Mouse (Mus musculus) ES-E14 (cell line): ENCODE results near the gene Dppa4.

ENCODE experiments used
- CHD2 ChIP-seq: IDR thresholded peaks from 2 replicates; pipeline ENCODE4 v1.6.1; 2014; ENCODE audit warnings: mild to moderate bottlenecking, low read depth, low read length, inconsistent platforms
- HCFC1 ChIP-seq: IDR thresholded peaks from 2 replicates; pipeline ENCODE4 v1.6.1; 2012; ENCODE audit warnings: low read length, inconsistent platforms, borderline replicate concordance; ENCODE audit not compliant: insufficient read depth
- MAFK ChIP-seq: IDR thresholded peaks from 2 replicates; pipeline ENCODE4 v1.6.1; 2014; ENCODE audit warnings: mild to moderate bottlenecking, low read depth, low read length, inconsistent platforms; ENCODE audit not compliant: insufficient read depth
- ZC3H11A ChIP-seq: IDR thresholded peaks from 2 replicates; pipeline ENCODE4 v1.6.1; 2012; ENCODE audit warnings: low read depth, mild to moderate bottlenecking, inconsistent platforms, low read length, borderline replicate concordance

DNA sequence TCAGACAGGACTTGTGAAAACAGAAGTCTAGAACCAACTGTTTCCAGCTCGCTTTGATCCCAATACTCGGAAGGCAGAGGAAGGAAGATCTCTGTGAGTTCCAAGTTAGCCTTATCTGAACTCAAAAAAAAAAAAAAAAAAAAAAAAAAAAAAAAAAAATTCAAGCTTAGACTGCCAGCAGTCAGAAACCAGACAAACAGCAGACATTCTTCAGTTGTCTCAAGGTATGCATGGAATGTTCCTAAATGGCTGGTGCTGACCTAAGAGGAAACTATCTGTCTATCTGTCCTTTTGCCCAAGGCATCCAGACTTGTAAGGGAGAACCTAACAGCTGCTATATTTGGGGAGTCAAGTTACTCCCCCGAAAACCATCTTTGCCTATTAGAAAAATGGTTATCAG, 20.4 kb downstream of the Dppa4 start:
- TF ChIP-seq CHD2, result no peak
- no peak for TF ChIP-seq ZC3H11A
- no peak for TF ChIP-seq MAFK
- TF ChIP-seq HCFC1, result no peak
